Comparison of ENCODE assay signal across 9 mouse cellular contexts in the genomic region with DNA sequence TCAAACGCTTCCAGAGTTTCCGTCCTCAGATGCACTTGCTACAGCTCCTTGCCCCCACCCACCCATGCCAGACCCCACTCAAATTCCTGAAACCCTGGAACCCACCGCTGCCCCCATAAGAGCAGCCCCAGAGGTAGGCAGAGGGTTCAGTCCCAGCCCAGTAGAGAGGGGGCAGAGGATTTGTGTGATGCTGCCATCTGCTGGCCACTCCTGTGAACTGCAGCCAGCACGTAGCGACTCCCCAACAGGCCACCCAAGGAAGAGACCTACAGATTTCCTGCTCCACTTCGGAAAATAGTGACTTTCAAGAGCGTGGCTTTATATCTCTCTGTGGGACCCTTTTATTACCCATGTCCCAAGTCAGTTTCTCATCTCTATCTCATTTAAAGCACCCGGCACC. TPM values are rescaled to one million over a fixed set of nuclear protein-coding genes. Genes with fewer than 3 reads are reported as not detected.
DNase-seq lines count a peak whose midpoint lies in the region; ATAC-seq and TF ChIP-seq lines count a peak whose summit lies in the region.
"Had no signal": no experiment of that assay in that cellular context is flagged by ENCODE, and none has a peak within 500 bp of the region (broad histone marks: within the 10 kb centered on the region; RNA-seq: fewer than 3 reads in every experiment).

No protein-coding gene starts in this region.

- no peak for TF ChIP-seq POLR2A in spleen, adult 2 months (IDR thresholded peaks at IDR 0.05; ENCODE audit: low read depth, low read length)

- H3K36me3 ChIP-seq in lung, postnatal 0 days (ENCODE audit: insufficient read depth, low read length), result no peaks in the 10 kb centered on the region
- H3K36me3 ChIP-seq in spleen, adult 2 months (ENCODE audit: control insufficient read depth, insufficient read depth, low read length), result no peaks in the 10 kb centered on the region
- H3K36me3 ChIP-seq: liver, embryonic 15.5 days had no signal

- H3K27me3 ChIP-seq in lung, postnatal 0 days (replicated peaks; ENCODE audit: insufficient read depth, low read length), result no peaks in the 10 kb centered on the region
- H3K27me3 ChIP-seq in spleen, adult 2 months (ENCODE audit: control insufficient read depth, insufficient read depth, low read length), result no peaks in the 10 kb centered on the region

- H3K9ac ChIP-seq in lung, postnatal 0 days (replicated peaks; ENCODE audit: low read depth), result no peak overlapping the region
- H3K9ac ChIP-seq: liver, embryonic 15.5 days had no signal

- 0 out of 2 replicates have a peak, but pooled peaks have one; percentile 46 for ATAC-seq in lung, postnatal 0 days

- peak; percentile 92 for TF ChIP-seq CTCF in lung, postnatal 0 days (IDR thresholded peaks at IDR 0.05)
- TF ChIP-seq CTCF in spleen, adult 2 months (IDR thresholded peaks at IDR 0.05; ENCODE audit: extremely low read depth, insufficient read depth, insufficient read length, insufficient replicate concordance), result peak; percentile 92

- WGBS in lung, postnatal 0 days, result 28% methylated on average over 8 of the region's 8 CpGs
- whole genome bisulfite sequencing in spleen, adult 2 months, result 30% methylated on average over 8 of the region's 8 CpGs

- H3K4me3 ChIP-seq in lung, postnatal 0 days (ENCODE audit: low read depth, low read length), result no peak overlapping the region
- H3K4me3 ChIP-seq in spleen, adult 2 months (ENCODE audit: extremely low read depth, insufficient read depth, insufficient read length), result no peak overlapping the region
- H3K4me3 ChIP-seq: liver, embryonic 15.5 days had no signal

- no peak overlapping the region for H3K4me2 ChIP-seq in lung, postnatal 0 days (replicated peaks; ENCODE audit: low read depth, low read length)
- H3K4me2 ChIP-seq: liver, embryonic 15.5 days had no signal

- no peak for TF ChIP-seq EP300 in lung, postnatal 0 days (IDR thresholded peaks at IDR 0.05)

- H3K4me1 ChIP-seq in lung, postnatal 0 days (ENCODE audit: insufficient read depth, low read depth, low read length), result no peaks in the 10 kb centered on the region
- no peaks in the 10 kb centered on the region; the same call in 1 of the 2 replicates for H3K4me1 ChIP-seq in spleen, adult 2 months (ENCODE audit: control insufficient read depth, insufficient read depth, insufficient read length)

- DNase-seq in gastrocnemius, adult 18-20 months (ENCODE audit: low spot score), result peak; percentile 39
- DNase-seq in gastrocnemius, adult 8-10 months (ENCODE audit: low spot score in 2 of 2), result no peak
- peak; percentile 46 for DNase-seq in urinary bladder, postnatal 25 days (ENCODE audit: low spot score)
- no peak for DNase-seq in urinary bladder, adult 2 months (ENCODE audit: low spot score)
- peak; percentile 59 for DNase-seq in embryo, embryonic 11.5 days (ENCODE audit: low read depth, low spot score)
- peak; percentile 24 for DNase-seq in hindlimb bud, embryonic 11.5 days (ENCODE audit: extremely low spot score, low read depth, low spot score)
- peak; percentile 48 for DNase-seq in lung, postnatal 0 days (ENCODE audit: low spot score)
- peak; percentile 12 to 27 for DNase-seq in spleen, adult 2 months (ENCODE audit: low read depth in 1 of 2, low spot score in 2 of 2)

- no peaks in the 10 kb centered on the region for H3K9me3 ChIP-seq in lung, postnatal 0 days (ENCODE audit: low read length)
- H3K9me3 ChIP-seq: liver, embryonic 15.5 days had no signal

- H3K27ac ChIP-seq in lung, postnatal 0 days (ENCODE audit: low read length), result no peak overlapping the region
- no peak overlapping the region for H3K27ac ChIP-seq in spleen, adult 2 months (ENCODE audit: insufficient read depth, low read length)
- H3K27ac ChIP-seq: liver, embryonic 15.5 days had no signal

RNA-seq across cellular contexts. Expression of a gene that starts 42.2 kb away (rescaled TPM):
- total RNA-seq in gastrocnemius, adult 18-20 months (2021), result under 1 TPM; 0.57 to 0.68 TPM
- under 1 TPM in 2 of 4 experiments, not detected in 2; 0.40 to 0.58 TPM for total RNA-seq in gastrocnemius, adult 8-10 months (2022)
- polyA plus RNA-seq in urinary bladder, adult 2 months (2012; rRNA removed), result 0.23 TPM in 1 of 2 replicates, not detected in the other
- 0.87 and 1.5 TPM in 2 replicates for polyA plus RNA-seq in lung, postnatal 0 days (2015; fragmentation: Nextera tagmentation; extraction: Ambion mirVana)
- 1.5 and 2.6 TPM in 2 replicates for polyA plus RNA-seq in spleen, adult 2 months (2012; rRNA removed)

RNA-seq across cellular contexts. Expression of a gene that starts 45.5 kb away (rescaled TPM):
- 1 to 10 TPM; 1.2 to 1.9 TPM for total RNA-seq in gastrocnemius, adult 18-20 months (2021)
- total RNA-seq in gastrocnemius, adult 8-10 months (2022), result 1 to 10 TPM; 1.2 to 2.7 (median 2.2) TPM
- polyA plus RNA-seq in urinary bladder, adult 2 months (2012; rRNA removed), result not detected in 2 replicates
- 1.4 and 1.7 TPM in 2 replicates for polyA plus RNA-seq in lung, postnatal 0 days (2015; fragmentation: Nextera tagmentation; extraction: Ambion mirVana)
- 0.25 and 0.46 TPM in 2 replicates for polyA plus RNA-seq in spleen, adult 2 months (2012; rRNA removed)

Comparison
In these comparisons a context has a peak if more than half of its experiments do, and no peak if none do; other contexts are left out.
1. DNase-seq: peak in gastrocnemius, adult 18-20 months (single experiment), urinary bladder, postnatal 25 days (single experiment), embryo, embryonic 11.5 days (single experiment), hindlimb bud, embryonic 11.5 days (single experiment), lung, postnatal 0 days (single experiment) and spleen, adult 2 months (2 of 2); none in gastrocnemius, adult 8-10 months (0 of 2) and urinary bladder, adult 2 months (single experiment).